Mouse (Mus musculus) cerebellum, postnatal 14 days (tissue): ENCODE measurements around the gene Ppef1.
A peak's percentile ranks its signal among the peaks of the same experiment; 100 is the strongest.

ENCODE experiments used
- DNase-seq, 2 experiments: peaks; one replicate each; pipeline ENCODE4 v3.0.0; 2021; ENCODE audit warnings: mixed read lengths in 2 of 2

Ppef1 gene

GRCm38 (mm10) chrX:160598055-160598454 lies 137.5 kb downstream of the Ppef1 start:
- DNase-seq, result no peak

GRCm38 (mm10) chrX:160592933-160593332 lies 142.6 kb downstream of the Ppef1 start:
- no peak for DNase-seq

- no peak for DNase-seq
Observed at GRCm38 (mm10) chrX:160590147-160590546, 145.4 kb downstream of the Ppef1 start.

GRCm38 (mm10) chrX:160588523-160588922 lies 147.0 kb downstream of the Ppef1 start:
- peak; percentile 28 to 35 for DNase-seq

GRCm38 (mm10) chrX:160585110-160585509 lies 150.5 kb downstream of the Ppef1 start:
- DNase-seq, result no peak

GRCm38 (mm10) chrX:160584148-160584838 lies 151.3 kb downstream of the Ppef1 start:
- DNase-seq, result no peak

GRCm38 (mm10) chrX:160583589-160583988 lies 152.0 kb downstream of the Ppef1 start:
- DNase-seq, result peak; percentile 33 to 56
